Mouse (Mus musculus) kidney, postnatal 0 days (tissue): Measurements from ENCODE around the gene Rad51c. TPM values are rescaled to one million over a fixed set of nuclear protein-coding genes. Genes with fewer than 3 reads are reported as not detected.
A peak's percentile ranks its signal among the peaks of the same experiment; 100 is the strongest.
"Not testable (repeated sequence)": the region's sequence is repeated elsewhere in the genome, so short reads cannot be mapped to it uniquely, and the experiment has no call there.

Source experiments
- ATAC-seq: fragments of 200-750 bp; cut with Nextera tagmentation; replicated peaks from 2 replicates; pipeline ENCODE4 v1.8.0; 2017; ENCODE audit warnings: low read depth, moderate number of reproducible peaks, moderate TSS enrichment, moderate library complexity; ENCODE audit not compliant: low FRiP score
- DNase-seq: peaks from one replicate; pipeline ENCODE4 v3.0.0-alpha.2; 2016; ENCODE audit warnings: low spot score
- H3K27ac ChIP-seq: fragments of 300-500 bp; sonication (generic); 2 replicates; pipeline ENCODE4 v1.5.1; 2014; ENCODE audit warnings: mild to moderate bottlenecking
- H3K27me3 ChIP-seq: fragments of 300-500 bp; sonication (generic); 2 replicates; pipeline ENCODE4 v1.6.1; 2014; ENCODE audit warnings: low read length, mixed read lengths; ENCODE audit not compliant: insufficient read depth
- H3K36me3 ChIP-seq: fragments of 300-500 bp; sonication (generic); 2 replicates; pipeline ENCODE4 v1.6.1; 2014; ENCODE audit warnings: low read length, mixed read lengths; ENCODE audit not compliant: insufficient read depth
- H3K4me1 ChIP-seq: fragments of 300-500 bp; sonication (generic); replicated peaks from 2 replicates; pipeline ENCODE4 v1.6.1; 2014; ENCODE audit warnings: antibody characterized with exemption, low read length, mixed read lengths; ENCODE audit not compliant: insufficient read depth
- H3K4me2 ChIP-seq: fragments of 300-500 bp; sonication (generic); 2 replicates; pipeline ENCODE4 v1.6.1; 2014; ENCODE audit warnings: mild to moderate bottlenecking, low read length, moderate library complexity, mixed read lengths
- H3K4me3 ChIP-seq: fragments of 300-500 bp; sonication (generic); replicated peaks from 2 replicates; pipeline ENCODE4 v1.5.1; 2014; ENCODE audit warnings: low read depth, low read length
- H3K9ac ChIP-seq: fragments of 300-500 bp; sonication (generic); 2 replicates; pipeline ENCODE4 v1.6.1; 2014; ENCODE audit warnings: low read depth, low read length
- H3K9me3 ChIP-seq: fragments of 300-500 bp; sonication (generic); replicated peaks from 2 replicates; pipeline ENCODE4 v1.6.1; 2016; ENCODE audit warnings: low read length, inconsistent platforms, mixed read lengths
- CTCF ChIP-seq: IDR thresholded peaks from 2 replicates; pipeline ENCODE4 v1.5.1; 2016; ENCODE audit warnings: antibody characterized with exemption, low read depth, mild to moderate bottlenecking, moderate library complexity
- WGBS: fragments of 180-500 bp; shearing (Covaris S2); extraction: QIAGEN DNeasy Blood & Tissue Kit; methylation state at CpG from one replicate; pipeline ENCODE4 v1.1.7; 2014; 5-methylcytosine and 5-hydroxymethylcytosine counted together
- polyA plus RNA-seq: library from polyadenylated mRNA; unstranded; fragments of >200 nt; fragmentation: Nextera tagmentation; extraction: Ambion mirVana; gene quantifications from 2 replicates; pipeline ENCODE4 v1.2.1, GENCODE M21; 2015

Gene Rad51c
- polyA plus RNA-seq, 1 experiment from 2014 or later: 3.5 TPM

DNA sequence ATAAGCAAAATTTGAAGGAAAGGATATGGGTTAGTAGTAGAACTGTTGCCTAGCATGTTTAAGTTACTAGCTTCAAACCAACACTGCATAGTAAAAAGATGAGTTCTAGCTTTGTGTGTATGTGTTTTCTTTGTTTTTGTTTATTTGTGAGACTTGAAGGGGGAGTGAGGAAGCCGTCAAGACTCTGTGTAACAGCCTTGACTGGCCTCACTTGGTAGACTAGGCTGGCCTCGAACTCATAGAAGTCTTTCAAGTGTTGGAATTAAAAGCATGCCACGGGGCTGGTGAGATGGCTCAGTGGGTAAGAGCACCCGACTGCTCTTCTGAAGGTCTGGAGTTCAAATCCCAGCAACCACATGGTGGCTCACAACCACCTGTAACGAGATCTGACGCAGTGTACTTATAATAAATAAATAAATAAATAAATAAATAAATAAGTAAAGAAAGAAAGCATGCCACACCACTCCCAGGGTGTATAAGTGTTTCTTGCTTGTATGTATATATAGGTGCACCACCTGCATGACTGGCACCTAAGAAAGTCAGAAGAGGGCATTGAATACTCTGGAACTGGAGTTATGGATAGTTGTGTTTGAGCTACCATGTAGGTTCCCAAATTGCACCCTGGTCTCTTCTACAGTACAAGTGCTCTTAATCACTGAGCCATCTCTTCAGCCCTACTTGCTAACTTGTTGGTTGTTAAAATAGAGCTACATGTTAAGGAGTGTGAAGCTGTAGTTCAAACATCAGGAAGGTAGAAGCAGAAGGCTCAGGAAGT is 19.0 kb upstream of the Rad51c start:
- H3K9me3 ChIP-seq: no peaks in the 10 kb centered on the region
- no peaks in the 10 kb centered on the region for H3K36me3 ChIP-seq
- ATAC-seq (no peak), DNase-seq (no peak)
- no peak overlapping the region for H3K4me3 ChIP-seq
- 41% methylated on average over 6 of the region's 6 CpGs for WGBS
- no peaks in the 10 kb centered on the region for H3K4me1 ChIP-seq
- H3K27me3 ChIP-seq: no peaks in the 10 kb centered on the region
- H3K27ac ChIP-seq: 0 out of 2 replicates have a peak overlapping the region, but pooled peaks have one; percentile 44
- no peak overlapping the region for H3K9ac ChIP-seq
- H3K4me2 ChIP-seq: no peak overlapping the region
- no peak for TF ChIP-seq CTCF

DNA sequence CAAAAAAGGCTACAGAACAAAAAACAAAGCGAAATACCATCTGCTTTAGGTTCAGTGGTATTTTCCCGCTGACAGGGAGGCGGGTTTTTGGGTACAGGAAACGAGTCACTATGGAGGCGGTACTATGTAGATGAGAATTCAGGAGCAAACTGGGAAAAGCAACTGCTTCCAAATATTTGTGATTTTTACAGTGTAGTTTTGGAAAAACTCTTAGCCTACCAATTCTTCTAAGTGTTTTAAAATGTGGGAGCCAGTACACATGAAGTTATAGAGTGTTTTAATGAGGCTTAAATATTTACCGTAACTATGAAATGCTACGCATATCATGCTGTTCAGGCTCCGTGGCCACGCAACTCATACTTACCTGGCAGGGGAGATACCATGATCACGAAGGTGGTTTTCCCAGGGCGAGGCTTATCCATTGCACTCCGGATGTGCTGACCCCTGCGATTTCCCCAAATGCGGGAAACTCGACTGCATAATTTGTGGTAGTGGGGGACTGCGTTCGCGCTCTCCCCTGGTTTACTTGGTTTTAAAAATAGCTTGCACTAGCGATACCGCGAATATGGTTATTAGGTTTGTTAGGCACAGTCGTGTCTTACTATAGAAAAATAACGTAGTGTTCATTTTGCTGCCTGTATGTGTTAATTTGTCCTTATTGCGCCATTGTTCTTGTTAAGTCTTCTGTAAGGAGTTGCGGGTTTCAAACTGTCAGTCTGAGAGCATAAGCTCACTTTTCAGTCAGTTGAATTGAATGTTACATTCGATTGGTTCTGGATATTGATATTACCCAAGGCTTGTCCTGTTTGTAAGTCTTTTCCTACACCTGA is 18.0 kb upstream of the Rad51c start:
- Histone ChIP-seq H3K9me3 (no peaks in the 10 kb centered on the region), H3K27ac (peak overlapping the region; percentile 90), H3K4me3 (peak overlapping the region; percentile 11; the same call in 1 of the 2 replicates), H3K4me2 (peak overlapping the region; percentile 50), H3K36me3 (no peaks in the 10 kb centered on the region), H3K27me3 (no peaks in the 10 kb centered on the region), H3K4me1 (no peaks in the 10 kb centered on the region), H3K9ac (peak overlapping the region; percentile 47; the same call in 1 of the 2 replicates)
- no peak for TF ChIP-seq CTCF
- under 1% methylated on average over 26 of the region's 26 CpGs for WGBS
- ATAC-seq (peak; percentile 75), DNase-seq (peak; percentile 97)

GRCm38 (mm10) chr11:87421760-87422201 is 17.0 kb upstream of the Rad51c start:
- DNase-seq (peak; percentile 24), ATAC-seq (no peak)
- Histone ChIP-seq H3K36me3 (no peaks in the 10 kb centered on the region), H3K4me3 (peak overlapping the region; percentile 11; the same call in 1 of the 2 replicates), H3K27me3 (no peaks in the 10 kb centered on the region), H3K9me3 (no peaks in the 10 kb centered on the region), H3K27ac (peak overlapping the region; percentile 90; the same call in 1 of the 2 replicates), H3K9ac (peak overlapping the region; percentile 19; the same call in 1 of the 2 replicates), H3K4me2 (peak overlapping the region; percentile 50), H3K4me1 (no peaks in the 10 kb centered on the region)
- WGBS: 5% methylated on average over 6 of the region's 6 CpGs
- TF ChIP-seq CTCF: no peak

GRCm38 (mm10) chr11:87420861-87421260 is 16.1 kb upstream of the Rad51c start:
- no peaks in the 10 kb centered on the region for H3K36me3 ChIP-seq
- ATAC-seq: no peak

DNA sequence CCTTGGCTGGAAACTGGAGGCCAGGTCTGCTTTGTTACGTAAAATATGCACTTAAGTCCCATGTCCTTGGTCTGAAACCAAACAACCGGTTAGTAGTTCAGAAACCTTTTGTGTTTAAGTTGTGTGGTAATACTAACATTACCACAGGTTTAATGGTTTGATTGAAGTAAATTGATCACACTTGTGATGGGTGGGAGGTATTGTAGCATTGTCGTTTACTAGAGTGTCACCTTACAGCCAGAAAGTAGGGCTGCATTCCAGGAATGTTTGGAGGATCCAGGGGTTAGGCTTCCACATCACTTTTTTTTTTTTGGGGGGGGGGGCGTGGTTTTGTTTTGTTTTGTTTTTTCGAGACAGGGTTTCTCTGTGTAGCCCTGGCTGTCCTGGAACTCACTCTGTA is 11.4 kb upstream of the Rad51c start:
- TF ChIP-seq CTCF: no peak
- Histone ChIP-seq H3K4me3 (no peak overlapping the region), H3K36me3 (no peaks in the 10 kb centered on the region), H3K9me3 (no peaks in the 10 kb centered on the region), H3K4me1 (no peaks in the 10 kb centered on the region), H3K9ac (no peak overlapping the region), H3K27me3 (no peaks in the 10 kb centered on the region), H3K4me2 (no peak overlapping the region), H3K27ac (no peak overlapping the region)
- DNase-seq (no peak), ATAC-seq (no peak)
- 42% methylated on average over 5 of the region's 5 CpGs for WGBS

More at GRCm38 (mm10) chr11:87420861-87421260, 16.1 kb upstream of the Rad51c start:
- H3K9me3 ChIP-seq: no peaks in the 10 kb centered on the region
- no peak overlapping the region for H3K9ac ChIP-seq
- H3K4me2 ChIP-seq: no peak overlapping the region
- H3K4me1 ChIP-seq: no peaks in the 10 kb centered on the region
- no peaks in the 10 kb centered on the region for H3K27me3 ChIP-seq
- H3K27ac ChIP-seq: no peak overlapping the region
- no peak for DNase-seq
- no peak overlapping the region for H3K4me3 ChIP-seq
- no peak for TF ChIP-seq CTCF

GRCm38 (mm10) chr11:87413412-87413811 is 8.7 kb upstream of the Rad51c start:
- H3K4me1 ChIP-seq, H3K4me3 ChIP-seq, H3K4me2 ChIP-seq, H3K9ac ChIP-seq, H3K27me3 ChIP-seq, H3K27ac ChIP-seq, ATAC-seq, H3K36me3 ChIP-seq, H3K9me3 ChIP-seq: not testable (repeated sequence)
- 54% methylated on average over 3 of the region's 3 CpGs for WGBS
- peak; percentile 61 for TF ChIP-seq CTCF
- DNase-seq: peak; percentile 66
